Mouse (Mus musculus) CH12.LX (cell line): Measurements from ENCODE around the gene Npr3. TPM values are rescaled to one million over a fixed set of nuclear protein-coding genes. Genes with fewer than 3 reads are reported as not detected.

Source experiments
- DNase-seq: peaks from one replicate; pipeline ENCODE4 v3.0.0-alpha.2; 2013; ENCODE audit errors: extremely low read depth
- H3K27ac ChIP-seq: 2 replicates; pipeline ENCODE4 v1.5.1; 2012; ENCODE audit warnings: low read depth, mild to moderate bottlenecking, control low read depth, moderate library complexity; ENCODE audit not compliant: insufficient read depth
- H3K27me3 ChIP-seq: replicated peaks from 2 replicates; pipeline ENCODE3; 2012; ENCODE audit warnings: inconsistent platforms
- H3K36me3 ChIP-seq, 2 experiments: replicated peaks in 1 of 2; 2 replicates each; pipeline versions ENCODE3 to v1.6.1; 2012; ENCODE audit warnings: inconsistent platforms in 1 of 2, low read length in 1 of 2, mild to moderate bottlenecking in 1 of 2, mixed read lengths in 1 of 2, moderate library complexity in 1 of 2; ENCODE audit not compliant: control insufficient read depth in 1 of 2, insufficient read depth in 1 of 2
- H3K4me1 ChIP-seq, 2 experiments: 2 replicates each; pipeline ENCODE4 v1.6.1; 2012; ENCODE audit warnings: inconsistent platforms in 1 of 2, moderate library complexity in 1 of 2; ENCODE audit not compliant: insufficient read depth in 2 of 2, control insufficient read depth in 1 of 2
- H3K4me2 ChIP-seq: 2 replicates; pipeline ENCODE4 v1.6.1; 2012; ENCODE audit warnings: low read depth, mild to moderate bottlenecking, control low read depth; ENCODE audit not compliant: poor library complexity, insufficient read depth, severe bottlenecking
- H3K4me3 ChIP-seq, 3 experiments: fragments of 150-350 bp in 1 of 3; sonication (generic) in 1 of 3; replicated peaks in 1 of 3; 2 replicates each; pipeline versions ENCODE3 to v1.5.1; 2011 to 2012; ENCODE audit warnings: low read depth in 2 of 3, low read length in 2 of 3, mild to moderate bottlenecking in 2 of 3, moderate library complexity in 2 of 3, control low read depth in 1 of 3, improper control_type of control experiment in 1 of 3, inconsistent platforms in 1 of 3, mixed read lengths in 1 of 3; ENCODE audit not compliant: poor library complexity in 1 of 3
- H3K79me2 ChIP-seq: replicated peaks from 2 replicates; pipeline ENCODE4 v1.6.1; 2012; ENCODE audit warnings: mild to moderate bottlenecking, moderate library complexity; ENCODE audit not compliant: control insufficient read depth, poor library complexity, insufficient read depth, severe bottlenecking; ENCODE audit errors: extremely low read depth
- H3K9ac ChIP-seq: 2 replicates; pipeline ENCODE4 v1.6.1; 2012; ENCODE audit warnings: low read depth, mild to moderate bottlenecking, control low read depth, moderate library complexity; ENCODE audit not compliant: insufficient read depth
- H3K9me3 ChIP-seq: replicated peaks from 2 replicates; pipeline ENCODE3; 2012; ENCODE audit warnings: low read length, inconsistent platforms, mixed read lengths
- CTCF ChIP-seq, 2 experiments: IDR thresholded peaks in 1 of 2; conservative IDR thresholded peaks in 1 of 2; 2 replicates each; pipeline ENCODE4 v1.5.1; 2011 to 2012; ENCODE audit warnings: low read depth in 2 of 2, low read length in 2 of 2, improper control_type of control experiment in 1 of 2, inconsistent platforms in 1 of 2, mild to moderate bottlenecking in 1 of 2, moderate library complexity in 1 of 2
- HCFC1 ChIP-seq: IDR thresholded peaks from 2 replicates; pipeline ENCODE4 v1.6.1; 2012; ENCODE audit warnings: low read depth, mild to moderate bottlenecking, inconsistent platforms, low read length, improper control_type of control experiment
- JUN ChIP-seq: IDR thresholded peaks from 2 replicates; pipeline ENCODE4 v1.6.1; 2011; ENCODE audit warnings: low read depth, mild to moderate bottlenecking, low read length, improper control_type of control experiment, moderate library complexity; ENCODE audit not compliant: insufficient read depth
- JUND ChIP-seq: conservative IDR thresholded peaks from 2 replicates; pipeline ENCODE4 v1.6.1; 2011; ENCODE audit warnings: low read depth, low read length, improper control_type of control experiment
- MAFK ChIP-seq: IDR thresholded peaks from 2 replicates; pipeline ENCODE4 v1.6.1; 2011; ENCODE audit warnings: low read length, improper control_type of control experiment; ENCODE audit not compliant: insufficient replicate concordance
- MAX ChIP-seq: IDR thresholded peaks from 2 replicates; pipeline ENCODE4 v1.6.1; 2011; ENCODE audit warnings: low read length, improper control_type of control experiment
- MYC ChIP-seq: IDR thresholded peaks from 2 replicates; pipeline ENCODE4 v1.6.1; 2011; ENCODE audit warnings: low read depth, mild to moderate bottlenecking, improper control_type of control experiment, low read length
- NELFE ChIP-seq: IDR thresholded peaks from 2 replicates; pipeline ENCODE4 v1.6.1; 2011; ENCODE audit warnings: low read depth, low read length, improper control_type of control experiment
- POLR2AphosphoS2 ChIP-seq: IDR thresholded peaks from 2 replicates; pipeline ENCODE4 v1.6.1; 2011; ENCODE audit warnings: low read depth, low read length, improper control_type of control experiment
- RAD21 ChIP-seq: IDR thresholded peaks from 2 replicates; pipeline ENCODE4 v1.6.1; 2011; ENCODE audit warnings: low read depth, mild to moderate bottlenecking, low read length, improper control_type of control experiment, moderate library complexity
- SMC3 ChIP-seq: IDR thresholded peaks from 2 replicates; pipeline ENCODE4 v1.6.1; 2011; ENCODE audit warnings: low read depth, low read length, improper control_type of control experiment
- UBTF ChIP-seq: IDR thresholded peaks from 2 replicates; pipeline ENCODE4 v1.6.1; 2012; ENCODE audit warnings: low read depth, mild to moderate bottlenecking, inconsistent platforms, low read length, improper control_type of control experiment, moderate library complexity
- ZC3H11A ChIP-seq: IDR thresholded peaks from 2 replicates; pipeline ENCODE4 v1.6.1; 2012; ENCODE audit warnings: low read depth, mild to moderate bottlenecking, inconsistent platforms, low read length, improper control_type of control experiment
- ZNF384 ChIP-seq: IDR thresholded peaks from 2 replicates; pipeline ENCODE4 v1.6.1; 2012; ENCODE audit warnings: low read depth, low read length, improper control_type of control experiment, inconsistent platforms
- dilution Hi-C: fragments of 300-500 bp; cut with MboI; formaldehyde crosslinking; loops from 2 replicates; pipeline ENCODE4 v1.14.3; 2020; ENCODE audit warnings: low sequenced_read_pairs; ENCODE audit not compliant: extremely low pct_unique_long_range_greater_than_20kb, extremely low pct_ligation_motif_present
- in situ Hi-C: fragments of 300-500 bp; cut with MboI; formaldehyde crosslinking; loops from 3 replicates; pipeline ENCODE4 v1.14.3; 2019; ENCODE audit warnings: low sequenced_read_pairs, low pct_ligation_motif_present, low pct_unique_long_range_greater_than_20kb, mixed read lengths
- polyA plus RNA-seq: library from polyadenylated mRNA; unstranded; fragments of >175 nt; gene quantifications from 2 replicates; pipeline ENCODE4 v1.2.1, GENCODE M21; 2012; ENCODE audit warnings: low read depth; ENCODE audit not compliant: insufficient read length
- total RNA-seq, 2 experiments: library from RNA; depleted of rRNA; stranded (reverse); fragments of 300-350 nt in 1 of 2; fragments of >200 nt in 1 of 2; gene quantifications; 2 replicates each; pipeline ENCODE4 v1.2.3; 2012 to 2014

Gene Npr3
- total and polyA plus RNA-seq, 3 experiments: not detected

DNA sequence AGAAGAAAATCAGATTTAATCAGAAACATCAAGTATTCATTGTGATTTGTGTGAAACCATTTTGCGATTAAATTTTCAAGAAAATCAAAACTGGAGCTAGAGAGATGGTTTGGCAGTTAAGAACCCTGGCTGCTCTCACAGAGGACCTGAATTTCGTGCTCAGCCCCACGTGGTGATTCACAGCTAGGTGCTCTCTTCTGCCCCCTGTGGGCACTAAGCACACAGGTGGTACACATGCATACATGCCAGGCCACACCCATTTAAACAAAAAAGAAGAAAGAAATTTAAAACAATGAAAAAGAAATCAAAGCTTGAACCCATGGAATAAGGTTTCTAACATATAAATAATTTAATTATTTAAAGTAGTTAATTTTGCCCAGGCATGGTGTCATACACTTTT is 15.7 kb downstream of the Npr3 start:
- peak; percentile 63 for DNase-seq
- in situ Hi-C loops: no loop called here

DNA sequence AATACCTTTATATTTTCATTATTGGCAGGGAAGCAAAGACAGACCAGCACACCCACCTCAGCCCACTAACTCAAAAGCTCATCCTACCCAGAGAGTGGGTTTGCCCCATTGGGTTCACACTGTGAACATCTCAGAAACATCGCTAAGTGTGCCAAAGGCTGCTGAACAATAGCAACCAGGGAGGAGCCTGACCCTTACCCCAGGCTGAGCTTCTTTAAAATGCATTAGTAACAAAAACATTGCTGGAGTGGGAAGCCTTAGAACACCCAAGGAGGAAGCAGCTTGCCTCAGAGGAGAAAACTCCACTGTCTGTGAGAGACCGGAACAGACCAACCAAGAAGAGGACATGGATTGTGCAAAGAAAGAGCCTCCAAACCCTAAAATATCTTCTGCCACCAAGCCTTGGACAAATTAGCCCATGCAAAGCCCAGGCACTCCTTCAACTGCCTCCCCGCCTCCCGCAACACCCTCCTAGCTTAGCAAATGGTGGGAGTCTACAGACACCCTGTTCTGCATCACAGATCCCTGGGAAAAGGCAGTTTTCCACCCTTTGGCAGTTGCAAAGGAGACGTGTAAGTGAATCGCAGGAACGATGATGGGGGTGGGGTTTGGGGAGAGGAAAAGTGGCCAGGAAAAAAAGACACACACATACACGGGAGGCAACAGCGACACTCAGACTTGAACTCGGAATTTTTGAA is 24.4 kb downstream of the Npr3 start:
- Histone ChIP-seq H3K27ac (no peak overlapping the region), H3K9me3 (no peaks in the 10 kb centered on the region), H3K4me3 (no peak overlapping the region), H3K79me2 (no peaks in the 10 kb centered on the region), H3K4me1 (no peaks in the 10 kb centered on the region), H3K9ac (no peak overlapping the region), H3K27me3 (no peaks in the 10 kb centered on the region), H3K36me3 (no peaks in the 10 kb centered on the region), H3K4me2 (no peak overlapping the region)
- dilution Hi-C loops (no loop called here), in situ Hi-C loops (no loop called here)
- TF ChIP-seq MYC: no peak
- TF ChIP-seq POLR2AphosphoS2: no peak
- no peak for TF ChIP-seq HCFC1
- TF ChIP-seq SMC3: no peak
- no peak for TF ChIP-seq JUN
- TF ChIP-seq JUND: no peak
- no peak for DNase-seq

More for the DNA sequence above, 15.7 kb downstream of the Npr3 start:
- Histone ChIP-seq H3K9ac (no peak overlapping the region), H3K4me3 (no peak overlapping the region), H3K27ac (no peak overlapping the region), H3K4me2 (no peak overlapping the region), H3K9me3 (no peaks in the 10 kb centered on the region), H3K4me1 (0 out of 4 replicates have a peak, but pooled peaks cover 0 to 2% of the 10 kb centered on the region in 2 experiments), H3K27me3 (no peaks in the 10 kb centered on the region), H3K79me2 (no peaks in the 10 kb centered on the region), H3K36me3 (no peaks in the 10 kb centered on the region)
- TF ChIP-seq RAD21: peak; percentile 11
- TF ChIP-seq UBTF: no peak
- peak; percentile 28 to 57; a peak in 3 of 4 replicates for TF ChIP-seq CTCF (conservative IDR thresholded peaks at IDR 0.05 in 1 of 2, IDR thresholded peaks at IDR 0.05 in 1 of 2; ENCODE audit: low read depth in 2 of 2, low read length in 2 of 2)
- TF ChIP-seq SMC3: peak; percentile 32
- TF ChIP-seq ZNF384: no peak
- no peak for TF ChIP-seq MAFK
- peak; percentile 40; the same call in 1 of the 2 replicates for TF ChIP-seq MAX
- TF ChIP-seq ZC3H11A: no peak
- dilution Hi-C loops: no loop called here

DNA sequence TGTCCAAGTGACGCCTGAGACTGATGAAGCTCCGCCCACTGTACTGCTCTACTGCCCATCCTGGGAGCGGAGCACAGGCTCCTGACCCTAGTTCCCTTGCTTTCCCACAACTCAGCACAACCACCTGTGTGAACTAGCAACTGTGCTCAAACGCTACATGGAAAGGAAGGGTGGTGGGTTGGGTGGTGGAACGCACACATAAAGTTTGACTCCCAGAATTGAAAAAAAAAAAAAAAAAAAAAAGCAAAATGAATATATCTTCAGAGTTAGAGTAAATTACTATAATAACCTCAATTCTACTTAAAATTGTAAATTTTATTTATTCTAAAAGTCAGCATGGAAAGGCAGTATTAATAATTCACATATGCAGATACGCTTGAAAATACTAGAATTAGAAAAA is 25.3 kb downstream of the Npr3 start:
- Histone ChIP-seq H3K36me3 (no peaks in the 10 kb centered on the region), H3K27ac (no peak overlapping the region), H3K9me3 (no peaks in the 10 kb centered on the region), H3K9ac (no peak overlapping the region), H3K4me3 (no peak overlapping the region), H3K79me2 (no peaks in the 10 kb centered on the region), H3K4me1 (no peaks in the 10 kb centered on the region), H3K4me2 (no peak overlapping the region), H3K27me3 (no peaks in the 10 kb centered on the region)
- TF ChIP-seq NELFE (no peak), ZNF384 (peak; percentile 51), POLR2AphosphoS2 (no peak)
- in situ Hi-C loops (no loop called here), dilution Hi-C loops (no loop called here)
- DNase-seq: no peak
